Comparison of ENCODE assay signal across 20 mouse cellular contexts in the genomic region with DNA sequence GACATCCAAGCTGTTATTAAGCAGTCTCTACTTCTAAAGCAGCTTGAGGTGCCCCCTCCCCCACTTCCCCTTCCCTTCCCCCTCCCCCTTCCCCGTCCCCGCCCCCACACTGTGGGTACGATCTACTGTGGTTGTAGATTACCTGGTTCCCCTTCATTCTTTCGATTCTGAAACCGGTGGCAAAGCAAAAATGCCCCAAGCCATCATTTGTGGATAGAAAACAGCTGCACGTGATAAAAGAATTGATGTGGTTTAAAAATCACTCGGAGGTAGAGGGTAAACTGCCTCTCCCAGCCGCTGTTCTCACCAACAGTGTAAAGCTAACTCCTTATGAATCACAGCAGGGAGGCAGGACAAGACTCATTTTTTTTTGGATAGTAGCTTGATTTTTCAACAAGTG. TPM values are rescaled to one million over a fixed set of nuclear protein-coding genes. Genes with fewer than 3 reads are reported as not detected.
DNase-seq lines count a peak whose midpoint lies in the region; ATAC-seq and TF ChIP-seq lines count a peak whose summit lies in the region.
"Had no signal": no experiment of that assay in that cellular context is flagged by ENCODE, and none has a peak within 500 bp of the region (broad histone marks: within the 10 kb centered on the region; RNA-seq: fewer than 3 reads in every experiment).

No protein-coding gene starts in this region.

- no peak for TF ChIP-seq CTCF in stomach, postnatal 0 days (IDR thresholded peaks at IDR 0.05; ENCODE audit: low read depth)

- no peak for ATAC-seq in limb, embryonic 13.5 days (ENCODE audit: low FRiP score, low read depth)
- peak; percentile 73 for ATAC-seq in CD4-positive, CD25-positive, alpha-beta regulatory T cell, adult 4 months
- no peak for ATAC-seq in kidney, embryonic 15.5 days (replicated peaks; ENCODE audit: low FRiP score)
- ATAC-seq in stomach, postnatal 0 days (ENCODE audit: low FRiP score, low TSS enrichment), result no peak
- ATAC-seq: forebrain, embryonic 16.5 days had no signal

- H3K36me3 ChIP-seq in limb, embryonic 13.5 days, result no peaks in the 10 kb centered on the region
- no peaks in the 10 kb centered on the region for H3K36me3 ChIP-seq in limb, embryonic 10.5 days
- no peaks in the 10 kb centered on the region for H3K36me3 ChIP-seq in splenic B cell, adult 2 months (ENCODE audit: control insufficient read depth, insufficient read depth, low read length, poor library complexity, severe bottlenecking)
- H3K36me3 ChIP-seq in kidney, embryonic 15.5 days, result no peaks in the 10 kb centered on the region
- H3K36me3 ChIP-seq in stomach, postnatal 0 days (ENCODE audit: control insufficient read depth, insufficient read depth, low read length), result no peaks in the 10 kb centered on the region
- H3K36me3 ChIP-seq: embryonic facial prominence, embryonic 10.5 days; heart, embryonic 10.5 days; hindbrain, embryonic 15.5 days; midbrain, embryonic 10.5 days had no signal

- H3K9me3 ChIP-seq in limb, embryonic 13.5 days, result no peaks in the 10 kb centered on the region
- H3K9me3 ChIP-seq in limb, embryonic 10.5 days (replicated peaks), result no peaks in the 10 kb centered on the region
- no peaks in the 10 kb centered on the region for H3K9me3 ChIP-seq in kidney, embryonic 15.5 days (replicated peaks)
- H3K9me3 ChIP-seq in stomach, postnatal 0 days (ENCODE audit: control insufficient read depth, low read length), result no peaks in the 10 kb centered on the region
- H3K9me3 ChIP-seq: embryonic facial prominence, embryonic 10.5 days; heart, embryonic 10.5 days; hindbrain, embryonic 15.5 days; midbrain, embryonic 10.5 days had no signal

- DNase-seq in limb, embryonic 10.5 days (ENCODE audit: low spot score), result no peak
- DNase-seq in induced T-regulatory cell, adult 2 months (ENCODE audit: low read depth), result peak; percentile 72
- DNase-seq in splenic B cell, adult 2 months (ENCODE audit: low read depth, low spot score), result peak; percentile 58
- no peak for DNase-seq in stomach, postnatal 0 days (ENCODE audit: low spot score)
- DNase-seq: adrenal gland, postnatal 25 days; cerebellum, adult 9-10 months; kidney, adult 18-20 months; lung, postnatal 4 days; right cerebral cortex, postnatal 14 days; thymus, postnatal 36 days had no signal

- TF ChIP-seq EP300 in stomach, postnatal 0 days (optimal IDR thresholded peaks at IDR 0.05), result no peak

- H3K4me2 ChIP-seq in limb, embryonic 13.5 days (replicated peaks), result 0 out of 2 replicates have a peak overlapping the region, but pooled peaks have one; percentile 16
- no peak overlapping the region for H3K4me2 ChIP-seq in kidney, embryonic 15.5 days
- H3K4me2 ChIP-seq in stomach, postnatal 0 days (replicated peaks; ENCODE audit: low read depth), result no peak overlapping the region
- H3K4me2 ChIP-seq: hindbrain, embryonic 15.5 days had no signal

- no peak overlapping the region; the same call in 1 of the 2 replicates for H3K4me3 ChIP-seq in limb, embryonic 13.5 days
- H3K4me3 ChIP-seq in limb, embryonic 10.5 days, result no peak overlapping the region
- no peak overlapping the region for H3K4me3 ChIP-seq in kidney, embryonic 15.5 days (replicated peaks)
- no peak overlapping the region for H3K4me3 ChIP-seq in stomach, postnatal 0 days (ENCODE audit: low read depth, low read length)
- H3K4me3 ChIP-seq: embryonic facial prominence, embryonic 10.5 days; heart, embryonic 10.5 days; hindbrain, embryonic 15.5 days; left cerebral cortex, adult 2 months; midbrain, embryonic 10.5 days had no signal

- H3K9ac ChIP-seq in limb, embryonic 13.5 days, result no peak overlapping the region
- H3K9ac ChIP-seq in kidney, embryonic 15.5 days, result no peak overlapping the region
- H3K9ac ChIP-seq in stomach, postnatal 0 days (ENCODE audit: low read length), result no peak overlapping the region
- H3K9ac ChIP-seq: hindbrain, embryonic 15.5 days had no signal

- H3K27ac ChIP-seq in limb, embryonic 13.5 days, result no peak overlapping the region
- H3K27ac ChIP-seq in limb, embryonic 10.5 days, result no peak overlapping the region
- H3K27ac ChIP-seq in kidney, embryonic 15.5 days, result no peak overlapping the region
- no peak overlapping the region for H3K27ac ChIP-seq in stomach, postnatal 0 days (replicated peaks)
- H3K27ac ChIP-seq: embryonic facial prominence, embryonic 10.5 days; heart, embryonic 10.5 days; hindbrain, embryonic 15.5 days; kidney, postnatal 0 days; left cerebral cortex, adult 2 months; midbrain, embryonic 10.5 days had no signal

- no peaks in the 10 kb centered on the region for H3K27me3 ChIP-seq in limb, embryonic 13.5 days
- H3K27me3 ChIP-seq in limb, embryonic 10.5 days (ENCODE audit: low read depth, poor library complexity, severe bottlenecking), result no peaks in the 10 kb centered on the region
- H3K27me3 ChIP-seq in splenic B cell, adult 2 months (ENCODE audit: control insufficient read depth, insufficient read depth, low read length, poor library complexity, severe bottlenecking), result no peaks in the 10 kb centered on the region
- H3K27me3 ChIP-seq in kidney, embryonic 15.5 days, result no peaks in the 10 kb centered on the region
- H3K27me3 ChIP-seq in stomach, postnatal 0 days (ENCODE audit: control insufficient read depth, insufficient read depth, low read length), result no peaks in the 10 kb centered on the region
- H3K27me3 ChIP-seq: hindbrain, embryonic 15.5 days had no signal

- 35% methylated on average over 8 of the region's 8 CpGs for WGBS in limb, embryonic 13.5 days
- WGBS in limb, embryonic 10.5 days, result 71% methylated on average over 8 of the region's 8 CpGs
- 64% methylated on average over 8 of the region's 8 CpGs for WGBS in kidney, embryonic 15.5 days
- 59% methylated on average over 8 of the region's 8 CpGs for WGBS in stomach, postnatal 0 days

- H3K4me1 ChIP-seq in limb, embryonic 13.5 days, result peaks cover 4% of the 10 kb centered on the region; the same call in 1 of the 2 replicates
- H3K4me1 ChIP-seq in limb, embryonic 10.5 days, result no peaks in the 10 kb centered on the region
- H3K4me1 ChIP-seq in kidney, embryonic 15.5 days, result no peaks in the 10 kb centered on the region
- H3K4me1 ChIP-seq in stomach, postnatal 0 days (replicated peaks; ENCODE audit: control insufficient read depth, insufficient read depth), result no peaks in the 10 kb centered on the region
- H3K4me1 ChIP-seq: embryonic facial prominence, embryonic 10.5 days; heart, embryonic 10.5 days; midbrain, embryonic 10.5 days had no signal

RNA-seq across cellular contexts. Expression of a gene that starts 25.3 kb away (rescaled TPM):
- 118 and 122 TPM in 2 replicates for polyA plus RNA-seq in limb, embryonic 13.5 days (2015; fragmentation: Nextera tagmentation; extraction: Ambion mirVana)
- 192 and 220 TPM in 2 replicates for polyA plus RNA-seq in limb, embryonic 10.5 days (2016; fragmentation: Nextera tagmentation; extraction: Ambion mirVana)
- polyA plus RNA-seq in CD4-positive, CD25-positive, alpha-beta regulatory T cell, adult 4 months (2017; shearing (Covaris generic)), result 10 to 100 TPM; 55.4 to 63.9 TPM
- 139 TPM in 2 replicates for polyA plus RNA-seq in kidney, embryonic 15.5 days (2015; fragmentation: Nextera tagmentation; extraction: Ambion mirVana)
- polyA plus RNA-seq in stomach, postnatal 0 days (2015; fragmentation: Nextera tagmentation; extraction: Ambion mirVana), result 67.4 and 74.5 TPM in 2 replicates

RNA-seq across cellular contexts. Expression of a gene that starts 25.6 kb away (rescaled TPM):
- 0.74 and 0.87 TPM in 2 replicates for polyA plus RNA-seq in limb, embryonic 13.5 days (2015; fragmentation: Nextera tagmentation; extraction: Ambion mirVana)
- 0.34 and 0.76 TPM in 2 replicates for polyA plus RNA-seq in limb, embryonic 10.5 days (2016; fragmentation: Nextera tagmentation; extraction: Ambion mirVana)
- under 1 TPM; 0.12 to 0.27 TPM for polyA plus RNA-seq in CD4-positive, CD25-positive, alpha-beta regulatory T cell, adult 4 months (2017; shearing (Covaris generic))
- 0.69 and 0.93 TPM in 2 replicates for polyA plus RNA-seq in kidney, embryonic 15.5 days (2015; fragmentation: Nextera tagmentation; extraction: Ambion mirVana)
- 0.76 and 0.81 TPM in 2 replicates for polyA plus RNA-seq in stomach, postnatal 0 days (2015; fragmentation: Nextera tagmentation; extraction: Ambion mirVana)

Comparison
In these comparisons a context has a peak if more than half of its experiments do, and no peak if none do; other contexts are left out.
1. DNase-seq: peak in induced T-regulatory cell, adult 2 months (single experiment) and splenic B cell, adult 2 months (single experiment); none in limb, embryonic 10.5 days (single experiment) and stomach, postnatal 0 days (single experiment).